Mouse (Mus musculus) spleen, postnatal 4 days (tissue): ENCODE data around the gene Gm3625.
"Not testable (repeated sequence)": the region's sequence is repeated elsewhere in the genome, so short reads cannot be mapped to it uniquely, and the experiment has no call there.

Experiments
- DNase-seq, 2 experiments: peaks; one replicate each; pipeline ENCODE4 v3.0.0; 2022; ENCODE audit warnings: low spot score in 2 of 2

Gm3625 gene

DNA sequence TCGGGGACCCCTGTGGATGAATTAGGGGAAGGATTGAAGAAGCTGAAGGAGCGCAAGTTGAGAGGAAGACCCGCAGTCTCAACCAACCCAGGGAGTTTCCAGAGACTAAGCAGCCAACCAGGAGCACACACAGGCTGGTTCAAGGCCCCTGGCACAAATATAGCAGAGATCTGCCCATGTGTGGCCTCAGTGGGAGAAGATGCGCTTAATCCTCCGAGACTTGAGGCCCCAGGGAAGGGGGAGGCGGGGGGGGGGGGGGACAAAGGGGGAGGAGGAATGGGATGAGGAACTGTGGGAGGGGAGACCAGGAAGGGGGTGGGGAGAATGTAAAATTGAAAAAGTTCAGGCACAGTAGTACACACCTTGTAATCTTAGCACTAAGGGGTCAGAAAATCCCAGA lies 37.3 kb downstream of the Gm3625 start:
- DNase-seq: no peak

DNA sequence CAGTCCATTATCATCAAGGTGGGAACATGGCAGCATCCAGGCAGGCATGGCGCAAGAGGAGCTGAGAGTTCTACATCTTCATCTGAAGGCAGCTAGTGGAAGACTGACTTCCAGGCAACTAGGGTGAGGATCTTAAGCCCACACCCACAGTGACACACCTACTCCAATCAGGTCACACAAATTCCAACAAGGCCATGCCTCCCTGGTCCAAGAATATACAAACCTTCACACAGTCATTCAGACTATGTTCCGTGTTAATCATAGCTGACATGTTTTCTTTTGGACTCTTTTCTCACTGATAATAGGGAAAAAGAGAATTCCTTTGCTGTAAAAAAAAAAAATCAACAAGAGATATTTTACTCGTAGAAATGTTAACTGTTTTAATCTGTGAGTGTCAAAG lies 39.0 kb downstream of the Gm3625 start:
- DNase-seq: not testable (repeated sequence)

DNA sequence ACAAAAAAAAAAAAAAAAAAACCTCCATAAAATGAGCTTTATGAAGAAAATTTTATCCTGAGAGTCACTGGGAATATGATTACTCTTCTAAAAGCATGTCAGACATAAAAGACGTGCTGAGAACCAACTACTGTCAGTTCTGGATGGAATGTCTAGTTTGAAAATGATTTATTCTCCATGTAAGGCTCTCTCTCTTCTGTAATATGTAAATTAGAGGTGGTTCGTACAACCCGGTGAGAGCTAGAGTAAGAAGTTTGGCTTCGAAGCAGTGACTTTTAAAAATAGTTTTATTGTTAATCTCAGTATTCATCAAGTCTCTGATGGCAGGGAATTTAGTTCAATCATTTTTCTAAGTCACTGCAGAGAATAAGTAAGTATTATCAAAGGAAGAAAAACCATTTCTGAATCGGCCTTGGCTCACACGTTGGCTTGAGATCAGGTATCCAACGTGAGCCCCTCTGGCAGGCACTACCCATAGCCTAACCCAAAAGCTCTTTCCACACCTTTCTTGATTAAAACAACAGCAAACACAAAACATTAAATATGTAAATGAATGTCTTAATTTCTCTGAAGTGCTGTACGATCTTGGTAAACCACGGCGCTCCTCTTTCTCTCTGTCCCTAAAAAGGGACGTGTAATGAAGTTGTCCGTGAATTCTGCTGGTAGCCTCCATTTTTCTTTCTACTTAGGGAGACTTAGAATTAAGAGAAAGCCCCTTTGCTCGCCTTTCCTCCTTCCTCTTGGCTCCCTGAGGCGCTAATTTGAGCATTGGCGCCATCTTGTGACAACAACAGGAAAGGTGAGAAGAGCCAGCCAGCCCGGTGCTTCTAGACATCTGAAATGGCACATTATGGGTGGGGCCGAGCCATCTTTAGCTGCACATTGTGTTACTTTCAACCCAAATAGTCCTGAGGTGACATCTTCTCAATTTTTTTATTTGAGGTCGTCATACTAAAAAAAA lies 44.4 kb downstream of the Gm3625 start:
- peak; percentile 68 to 81 for DNase-seq

DNA sequence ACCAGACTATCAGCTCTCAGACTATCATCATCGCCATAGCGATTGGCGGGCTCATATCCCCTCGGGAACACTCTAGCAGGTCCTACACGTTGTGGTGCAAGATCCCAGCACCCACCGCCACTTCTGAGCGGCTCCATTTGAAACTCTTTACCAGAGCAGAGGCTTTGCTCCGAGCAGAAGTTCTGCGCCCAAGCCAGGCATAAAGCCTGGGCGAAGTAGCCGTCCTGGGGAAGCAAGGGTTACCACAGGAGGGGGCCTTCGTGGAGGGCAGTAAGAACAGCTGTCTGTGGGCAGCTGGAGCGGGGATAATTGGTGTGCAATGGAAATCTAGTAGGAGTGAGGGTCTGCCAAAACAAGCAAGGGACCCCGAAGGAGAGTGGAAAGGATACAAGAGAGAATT lies 45.2 kb downstream of the Gm3625 start:
- DNase-seq: no peak

DNA sequence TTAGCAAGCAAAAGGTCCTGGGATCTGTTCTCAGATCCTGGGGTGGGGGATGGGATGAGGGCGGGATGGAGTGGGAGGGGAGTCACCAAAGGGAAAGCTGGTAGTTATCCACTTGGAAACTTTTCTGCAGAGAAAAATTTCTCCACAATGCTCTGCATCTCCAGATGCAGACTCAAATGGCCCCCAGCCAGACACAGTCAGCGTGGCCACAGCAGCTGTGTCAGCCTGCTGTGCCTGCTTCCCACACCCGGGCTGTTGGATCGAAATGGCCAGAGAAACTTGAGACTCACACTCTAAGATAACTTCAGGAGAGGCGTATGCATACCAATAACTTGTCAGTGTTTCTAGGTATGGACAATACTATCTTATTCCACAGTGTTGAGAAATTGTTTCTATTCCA lies 46.2 kb downstream of the Gm3625 start:
- no peak for DNase-seq

DNA sequence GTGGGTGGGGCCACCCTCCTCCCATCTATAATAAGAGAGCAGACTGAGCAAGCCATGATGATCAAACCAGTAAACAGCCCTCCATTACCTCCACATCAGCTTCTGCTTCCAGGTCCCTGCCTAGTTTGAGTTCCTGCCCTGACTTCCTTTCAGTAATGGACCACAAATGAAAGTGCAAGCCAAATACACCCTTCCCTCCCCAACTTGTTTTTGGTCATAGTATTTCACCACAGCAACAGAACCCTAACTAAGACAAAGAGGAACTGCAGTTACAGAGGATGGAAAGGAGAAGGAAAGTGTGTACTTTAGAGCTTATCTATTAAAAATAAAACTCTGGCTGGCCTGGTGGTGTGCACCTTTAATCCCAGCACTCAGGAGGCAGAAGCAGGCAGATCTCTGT lies 47.3 kb downstream of the Gm3625 start:
- peak in 1 of 2 experiments; percentile 34 for DNase-seq

DNA sequence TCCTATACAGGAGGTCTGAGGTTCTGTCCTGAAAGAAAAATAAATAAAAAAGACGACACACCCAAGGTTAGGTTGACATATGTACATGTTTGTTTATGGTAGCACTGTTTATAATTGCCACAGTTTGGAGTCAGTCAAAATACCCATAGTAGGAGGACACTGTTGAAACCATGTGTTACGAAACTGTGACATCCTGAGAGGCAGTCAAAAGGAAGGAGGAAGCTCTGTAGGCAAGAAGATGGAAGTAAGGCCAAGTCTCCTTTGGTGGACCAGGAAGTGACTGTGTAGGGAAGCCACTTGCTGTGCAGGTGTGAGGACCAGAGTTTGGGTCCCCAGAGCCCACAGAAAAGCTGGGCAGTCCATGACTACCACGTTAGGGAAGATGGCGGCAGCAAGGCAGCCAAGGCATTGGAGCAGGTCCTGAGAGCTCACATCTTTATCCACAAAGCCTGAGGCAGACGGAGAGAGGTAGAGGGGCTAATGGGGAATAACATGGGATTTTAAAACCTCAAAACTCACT lies 48.3 kb downstream of the Gm3625 start:
- DNase-seq: peak in 1 of 2 experiments; percentile 51
